Mouse (Mus musculus) G1E (cell line): ENCODE measurements at regions not wholly inside any gene's neighbourhood (a gene's known extent, or its start where the extent isn't known, plus 50 kb on each side); places are given as distances from the start of the nearest gene placed in this dataset.

Experiments
- ATAC-seq: 2 replicates; pipeline ENCODE4 v1.8.0; 2016; ENCODE audit warnings: mild to moderate bottlenecking; ENCODE audit not compliant: insufficient number of reproducible peaks, poor library complexity, low FRiP score, severe bottlenecking; ENCODE audit errors: extremely low read depth
- DNase-seq: peaks from one replicate; pipeline ENCODE4 v3.0.0; 2012; ENCODE audit warnings: low spot score
- H3K27me3 ChIP-seq: 2 replicates; pipeline ENCODE4 v1.6.1; 2012; ENCODE audit warnings: mild to moderate bottlenecking, low read length, inconsistent platforms; ENCODE audit not compliant: insufficient read depth
- H3K36me3 ChIP-seq: replicated peaks from 2 replicates; pipeline ENCODE3; 2012; ENCODE audit warnings: mild to moderate bottlenecking, inconsistent platforms
- H3K4me1 ChIP-seq: 2 replicates; pipeline ENCODE4 v1.6.1; 2012; ENCODE audit warnings: low read depth, low read length, inconsistent platforms, mixed read lengths; ENCODE audit not compliant: insufficient read depth
- H3K4me3 ChIP-seq: 2 replicates; pipeline ENCODE4 v1.5.1; 2012; ENCODE audit warnings: low read depth, mild to moderate bottlenecking, inconsistent platforms, low read length, moderate library complexity, mixed read lengths
- H3K9me3 ChIP-seq: replicated peaks from 2 replicates; pipeline ENCODE4 v1.6.1; 2012; ENCODE audit warnings: inconsistent platforms
- CTCF ChIP-seq: IDR thresholded peaks from 2 replicates; pipeline ENCODE4 v1.5.1; 2012; ENCODE audit warnings: low read depth, low read length, inconsistent platforms, mixed read lengths
- GATA1 ChIP-seq: IDR thresholded peaks from 2 replicates; pipeline ENCODE4 v1.6.1; 2012; ENCODE audit warnings: borderline replicate concordance, low read length, inconsistent platforms, mixed read lengths
- GATA2 ChIP-seq: IDR thresholded peaks from 2 replicates; pipeline ENCODE4 v1.6.1; 2012; ENCODE audit warnings: low read depth, low read length, inconsistent platforms, borderline replicate concordance
- POLR2AphosphoS5 ChIP-seq: IDR thresholded peaks from 2 replicates; pipeline ENCODE4 v1.6.1; 2012; ENCODE audit warnings: low read depth, low read length, inconsistent platforms; ENCODE audit not compliant: insufficient replicate concordance
- TAL1 ChIP-seq: conservative IDR thresholded peaks from 2 replicates; pipeline ENCODE4 v1.6.1; 2012; ENCODE audit warnings: low read depth, low read length, inconsistent platforms, mixed read lengths

GRCm38 (mm10) chr1:13858371-13859018 is 2234.6 kb downstream of the 4930444P10Rik start:
- DNase-seq (no peak), ATAC-seq (no peak)
- TF ChIP-seq POLR2AphosphoS5 = no peak
- TF ChIP-seq GATA1 = no peak
- TF ChIP-seq TAL1 = no peak
- TF ChIP-seq GATA2 = no peak
- no peak for TF ChIP-seq CTCF
- Histone ChIP-seq H3K4me1 (no peaks in the 10 kb centered on the region), H3K27me3 (no peaks in the 10 kb centered on the region), H3K4me3 (no peak overlapping the region), H3K9me3 (no peaks in the 10 kb centered on the region), H3K36me3 (no peaks in the 10 kb centered on the region)

- H3K27me3 ChIP-seq = no peaks in the 10 kb centered on the region
- DNase-seq = no peak
- no peaks in the 10 kb centered on the region for H3K9me3 ChIP-seq
- no peak overlapping the region for H3K4me3 ChIP-seq
- no peaks in the 10 kb centered on the region for H3K4me1 ChIP-seq
- TF ChIP-seq POLR2AphosphoS5 (no peak), CTCF (no peak), GATA1 (no peak), TAL1 (no peak), GATA2 (no peak)
- no peak for ATAC-seq
- H3K36me3 ChIP-seq = no peaks in the 10 kb centered on the region
Observed at GRCm38 (mm10) chr1:13856998-13857397, 2236.1 kb downstream of the 4930444P10Rik start.

- Histone ChIP-seq H3K36me3 (no peaks in the 10 kb centered on the region), H3K4me1 (no peaks in the 10 kb centered on the region), H3K9me3 (no peaks in the 10 kb centered on the region), H3K27me3 (no peaks in the 10 kb centered on the region), H3K4me3 (no peak overlapping the region)
- DNase-seq (no peak), ATAC-seq (no peak)
- TF ChIP-seq POLR2AphosphoS5 = no peak
- no peak for TF ChIP-seq TAL1
- TF ChIP-seq GATA2 = no peak
- TF ChIP-seq CTCF = no peak
- TF ChIP-seq GATA1 = no peak
Observed at GRCm38 (mm10) chr1:13851144-13851543, 2242.0 kb downstream of the 4930444P10Rik start.

GRCm38 (mm10) chr1:13849071-13849470 is 2244.1 kb downstream of the 4930444P10Rik start:
- Histone ChIP-seq H3K4me3 (no peak overlapping the region), H3K9me3 (no peaks in the 10 kb centered on the region), H3K36me3 (no peaks in the 10 kb centered on the region), H3K27me3 (0 out of 2 replicates have a peak, but pooled peaks cover 2% of the 10 kb centered on the region), H3K4me1 (no peaks in the 10 kb centered on the region)
- ATAC-seq (no peak), DNase-seq (no peak)
- TF ChIP-seq CTCF (no peak), GATA2 (no peak), GATA1 (no peak), POLR2AphosphoS5 (no peak), TAL1 (no peak)

- Histone ChIP-seq H3K4me3 (no peak overlapping the region), H3K9me3 (no peaks in the 10 kb centered on the region), H3K27me3 (0 out of 2 replicates have a peak, but pooled peaks cover 2% of the 10 kb centered on the region), H3K36me3 (no peaks in the 10 kb centered on the region), H3K4me1 (no peaks in the 10 kb centered on the region)
- ATAC-seq (no peak), DNase-seq (no peak)
- TF ChIP-seq CTCF = no peak
Observed at GRCm38 (mm10) chr1:13846336-13846865, 2246.7 kb downstream of the 4930444P10Rik start.

GRCm38 (mm10) chr1:13840309-13840622 is 2252.9 kb downstream of the 4930444P10Rik start:
- Histone ChIP-seq H3K9me3 (no peaks in the 10 kb centered on the region), H3K27me3 (0 out of 2 replicates have a peak, but pooled peaks cover 2% of the 10 kb centered on the region), H3K4me3 (no peak overlapping the region), H3K4me1 (no peaks in the 10 kb centered on the region), H3K36me3 (no peaks in the 10 kb centered on the region)
- TF ChIP-seq GATA2 (no peak), CTCF (no peak), GATA1 (no peak), POLR2AphosphoS5 (no peak), TAL1 (no peak)
- ATAC-seq (no peak), DNase-seq (no peak)
